Mouse (Mus musculus): ENCODE measurements around the gene Sgo1.

The Sgo1 gene

DNA sequence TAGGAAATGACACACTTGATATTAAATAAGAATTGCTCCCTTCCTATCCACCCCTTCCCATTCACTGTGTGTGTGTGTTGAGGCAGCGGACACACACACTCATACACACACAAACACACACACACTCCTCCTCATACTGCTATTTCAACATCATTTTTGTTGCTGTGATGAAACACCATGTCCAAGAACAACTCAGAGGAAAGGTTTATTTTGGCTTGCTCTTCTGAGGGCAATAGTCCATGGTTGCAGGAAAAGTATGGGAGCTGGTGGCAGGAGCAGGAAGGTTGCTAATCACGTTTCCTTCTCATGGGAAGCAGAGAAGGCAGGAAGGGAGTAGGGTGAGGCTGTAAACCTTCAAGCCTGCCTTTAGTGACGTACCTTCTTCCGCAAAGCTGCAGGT, 45.8 kb downstream of the Sgo1 start:
- no peak for DNase-seq

DNA sequence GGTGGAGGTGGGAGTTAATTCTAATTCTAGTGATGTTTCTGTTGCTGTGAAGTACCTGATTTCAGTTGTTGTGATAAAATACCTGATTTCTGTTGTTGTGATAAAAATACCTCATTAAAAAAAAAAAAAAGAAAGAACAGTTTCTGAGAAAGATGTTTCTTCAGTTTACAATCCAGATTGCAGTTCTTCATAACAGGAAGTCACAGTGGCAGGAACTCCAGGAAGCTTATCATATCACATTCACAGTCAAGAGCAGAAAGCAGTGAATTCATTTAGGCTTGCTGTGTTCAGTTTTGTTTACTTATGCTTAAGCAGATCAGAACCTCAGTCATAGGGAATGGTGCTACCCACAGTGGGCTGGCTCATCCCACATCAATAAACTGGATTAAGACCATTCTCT, 57.8 kb downstream of the Sgo1 start:
- no peak for DNase-seq

DNA sequence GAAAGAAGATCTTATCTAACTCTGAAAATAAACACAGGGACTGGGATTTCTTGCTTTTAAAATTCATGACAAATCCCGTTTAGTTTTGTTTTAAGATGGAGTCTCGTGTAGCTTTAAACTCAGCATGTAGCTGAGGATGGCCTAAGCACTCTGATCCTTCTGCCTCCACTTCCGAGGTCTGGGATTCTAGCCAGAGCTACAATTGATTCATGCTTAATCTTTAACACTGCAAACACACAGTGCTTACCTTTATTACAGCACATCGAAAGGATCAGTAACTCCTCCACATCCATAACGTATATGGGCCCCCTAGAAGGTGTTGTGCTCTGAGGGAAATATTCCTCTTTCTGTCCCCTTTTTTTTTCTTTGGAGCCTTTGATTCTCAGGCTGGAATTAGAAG, 61.0 kb downstream of the Sgo1 start:
- peak in 1 of 2 experiments; percentile 33 for DNase-seq

DNA sequence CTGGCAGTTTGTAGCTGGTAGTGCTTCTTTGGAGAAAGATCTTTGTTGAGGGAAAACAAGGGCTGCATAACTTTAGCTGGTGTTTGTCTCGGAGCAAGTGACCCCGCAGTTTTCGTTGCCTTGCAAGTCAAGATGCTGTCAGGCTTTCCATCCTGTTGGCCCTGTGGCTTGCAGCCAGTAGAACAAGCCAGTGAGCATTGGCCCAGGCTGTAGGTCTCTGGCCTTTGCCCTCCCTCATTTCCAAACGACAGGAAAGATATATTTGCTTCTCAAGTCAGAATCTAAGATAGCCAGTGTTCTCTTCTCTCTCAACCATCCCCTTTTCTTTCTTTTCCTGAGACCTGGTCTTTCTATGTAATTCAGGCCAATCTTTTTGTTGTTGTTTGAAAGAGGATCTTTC, 61.6 kb downstream of the Sgo1 start:
- no peak for DNase-seq

DNA sequence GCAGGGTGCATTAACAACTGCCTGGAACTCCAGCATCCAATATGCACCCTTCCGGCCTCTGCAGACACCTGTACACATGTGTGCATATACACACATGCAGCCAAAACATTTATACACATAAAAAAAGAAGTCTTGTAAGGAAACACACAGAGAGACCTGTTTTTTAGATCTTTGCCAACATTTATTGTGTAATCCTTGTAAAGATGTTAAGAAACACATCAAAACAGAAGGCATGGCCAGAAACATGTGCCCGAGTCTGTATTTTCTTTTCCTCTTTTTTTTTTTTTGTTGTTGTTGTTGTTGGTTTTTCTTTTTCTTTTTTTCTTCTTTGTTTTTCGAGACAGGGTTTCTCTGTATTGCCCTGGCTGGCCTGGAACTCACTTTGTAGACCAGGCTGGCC, 63.0 kb downstream of the Sgo1 start:
- no peak for DNase-seq

Data from lung, adult 18-20 months (tissue).